Mouse (Mus musculus) CH12.LX (cell line): ENCODE measurements around the gene Rdh9. TPM values are rescaled to one million over a fixed set of nuclear protein-coding genes. Genes with fewer than 3 reads are reported as not detected.

Source experiments
- DNase-seq: peaks from one replicate; pipeline ENCODE4 v3.0.0-alpha.2; 2013; ENCODE audit errors: extremely low read depth
- H3K27ac ChIP-seq: 2 replicates; pipeline ENCODE4 v1.5.1; 2012; ENCODE audit warnings: low read depth, mild to moderate bottlenecking, control low read depth, moderate library complexity; ENCODE audit not compliant: insufficient read depth
- H3K27me3 ChIP-seq: replicated peaks from 2 replicates; pipeline ENCODE3; 2012; ENCODE audit warnings: inconsistent platforms
- H3K36me3 ChIP-seq, 2 experiments: replicated peaks in 1 of 2; 2 replicates each; pipeline versions ENCODE3 to v1.6.1; 2012; ENCODE audit warnings: inconsistent platforms in 1 of 2, low read length in 1 of 2, mild to moderate bottlenecking in 1 of 2, mixed read lengths in 1 of 2, moderate library complexity in 1 of 2; ENCODE audit not compliant: control insufficient read depth in 1 of 2, insufficient read depth in 1 of 2
- H3K4me1 ChIP-seq, 2 experiments: 2 replicates each; pipeline ENCODE4 v1.6.1; 2012; ENCODE audit warnings: inconsistent platforms in 1 of 2, moderate library complexity in 1 of 2; ENCODE audit not compliant: insufficient read depth in 2 of 2, control insufficient read depth in 1 of 2
- H3K4me2 ChIP-seq: 2 replicates; pipeline ENCODE4 v1.6.1; 2012; ENCODE audit warnings: low read depth, mild to moderate bottlenecking, control low read depth; ENCODE audit not compliant: poor library complexity, insufficient read depth, severe bottlenecking
- H3K4me3 ChIP-seq, 3 experiments: fragments of 150-350 bp in 1 of 3; sonication (generic) in 1 of 3; replicated peaks in 1 of 3; 2 replicates each; pipeline versions ENCODE3 to v1.5.1; 2011 to 2012; ENCODE audit warnings: low read depth in 2 of 3, low read length in 2 of 3, mild to moderate bottlenecking in 2 of 3, moderate library complexity in 2 of 3, control low read depth in 1 of 3, improper control_type of control experiment in 1 of 3, inconsistent platforms in 1 of 3, mixed read lengths in 1 of 3; ENCODE audit not compliant: poor library complexity in 1 of 3
- H3K79me2 ChIP-seq: replicated peaks from 2 replicates; pipeline ENCODE4 v1.6.1; 2012; ENCODE audit warnings: mild to moderate bottlenecking, moderate library complexity; ENCODE audit not compliant: control insufficient read depth, poor library complexity, insufficient read depth, severe bottlenecking; ENCODE audit errors: extremely low read depth
- H3K9ac ChIP-seq: 2 replicates; pipeline ENCODE4 v1.6.1; 2012; ENCODE audit warnings: low read depth, mild to moderate bottlenecking, control low read depth, moderate library complexity; ENCODE audit not compliant: insufficient read depth
- H3K9me3 ChIP-seq: replicated peaks from 2 replicates; pipeline ENCODE3; 2012; ENCODE audit warnings: low read length, inconsistent platforms, mixed read lengths
- CHD1 ChIP-seq: IDR thresholded peaks from 2 replicates; pipeline ENCODE4 v1.6.1; 2012; ENCODE audit warnings: low read depth, low read length, improper control_type of control experiment, inconsistent platforms
- CHD2 ChIP-seq: IDR thresholded peaks from 2 replicates; pipeline ENCODE4 v1.6.1; 2011; ENCODE audit warnings: low read length, improper control_type of control experiment
- CTCF ChIP-seq, 2 experiments: IDR thresholded peaks in 1 of 2; conservative IDR thresholded peaks in 1 of 2; 2 replicates each; pipeline ENCODE4 v1.5.1; 2011 to 2012; ENCODE audit warnings: low read depth in 2 of 2, low read length in 2 of 2, improper control_type of control experiment in 1 of 2, inconsistent platforms in 1 of 2, mild to moderate bottlenecking in 1 of 2, moderate library complexity in 1 of 2
- E2F4 ChIP-seq: IDR thresholded peaks from 2 replicates; pipeline ENCODE4 v1.6.1; 2011; ENCODE audit warnings: low read depth, low read length, improper control_type of control experiment; ENCODE audit not compliant: insufficient replicate concordance
- EP300 ChIP-seq: IDR thresholded peaks from 2 replicates; pipeline ENCODE4 v1.6.1; 2011; ENCODE audit warnings: low read length, improper control_type of control experiment
- GABPA ChIP-seq: IDR thresholded peaks from 2 replicates; pipeline ENCODE4 v1.6.1; 2012; ENCODE audit warnings: low read depth, low read length, improper control_type of control experiment, inconsistent platforms; ENCODE audit not compliant: insufficient replicate concordance
- MAFK ChIP-seq: IDR thresholded peaks from 2 replicates; pipeline ENCODE4 v1.6.1; 2011; ENCODE audit warnings: low read length, improper control_type of control experiment; ENCODE audit not compliant: insufficient replicate concordance
- NELFE ChIP-seq: IDR thresholded peaks from 2 replicates; pipeline ENCODE4 v1.6.1; 2011; ENCODE audit warnings: low read depth, low read length, improper control_type of control experiment
- POLR2A ChIP-seq: IDR thresholded peaks from 2 replicates; pipeline ENCODE4 v1.6.1; 2011; ENCODE audit warnings: low read depth, mild to moderate bottlenecking, improper control_type of control experiment, low read length
- RAD21 ChIP-seq: IDR thresholded peaks from 2 replicates; pipeline ENCODE4 v1.6.1; 2011; ENCODE audit warnings: low read depth, mild to moderate bottlenecking, low read length, improper control_type of control experiment, moderate library complexity
- RCOR1 ChIP-seq: conservative IDR thresholded peaks from 2 replicates; pipeline ENCODE4 v1.6.1; 2012; ENCODE audit warnings: low read depth, mild to moderate bottlenecking, inconsistent platforms, low read length, improper control_type of control experiment
- SMC3 ChIP-seq: IDR thresholded peaks from 2 replicates; pipeline ENCODE4 v1.6.1; 2011; ENCODE audit warnings: low read depth, low read length, improper control_type of control experiment
- ZC3H11A ChIP-seq: IDR thresholded peaks from 2 replicates; pipeline ENCODE4 v1.6.1; 2012; ENCODE audit warnings: low read depth, mild to moderate bottlenecking, inconsistent platforms, low read length, improper control_type of control experiment
- dilution Hi-C: fragments of 300-500 bp; cut with MboI; formaldehyde crosslinking; loops from 2 replicates; pipeline ENCODE4 v1.14.3; 2020; ENCODE audit warnings: low sequenced_read_pairs; ENCODE audit not compliant: extremely low pct_unique_long_range_greater_than_20kb, extremely low pct_ligation_motif_present
- in situ Hi-C: fragments of 300-500 bp; cut with MboI; formaldehyde crosslinking; loops from 3 replicates; pipeline ENCODE4 v1.14.3; 2019; ENCODE audit warnings: low sequenced_read_pairs, low pct_ligation_motif_present, low pct_unique_long_range_greater_than_20kb, mixed read lengths
- polyA plus RNA-seq: library from polyadenylated mRNA; unstranded; fragments of >175 nt; gene quantifications from 2 replicates; pipeline ENCODE4 v1.2.1, GENCODE M21; 2012; ENCODE audit warnings: low read depth; ENCODE audit not compliant: insufficient read length
- total RNA-seq, 2 experiments: library from RNA; depleted of rRNA; stranded (reverse); fragments of 300-350 nt in 1 of 2; fragments of >200 nt in 1 of 2; gene quantifications; 2 replicates each; pipeline ENCODE4 v1.2.3; 2012 to 2014

The Rdh9 gene
- total and polyA plus RNA-seq, 3 experiments, result 0.09 TPM; not detected in 2

- dilution Hi-C loops (no loop called here), in situ Hi-C loops (loop anchor here (25.0 kb wide), 1 partner anchor 193 kb away; no protein-coding TSS in a partner anchor)
- Histone ChIP-seq H3K9ac (no peak overlapping the region), H3K4me1 (peaks cover 5 to 29% of the 10 kb centered on the region in 2 experiments; a peak in 2 of 4 replicates), H3K27me3 (no peaks in the 10 kb centered on the region), H3K4me3 (no peak overlapping the region), H3K9me3 (no peaks in the 10 kb centered on the region), H3K27ac (no peak overlapping the region), H3K79me2 (peaks cover 5% of the 10 kb centered on the region; the same call in 1 of the 2 replicates), H3K36me3 (peaks cover 32 to 61% of the 10 kb centered on the region in 2 experiments), H3K4me2 (no peak overlapping the region)
- peak; percentile 51 for DNase-seq
- TF ChIP-seq SMC3 (peak; percentile 18; the same call in 1 of the 2 replicates), CTCF (conservative IDR thresholded peaks at IDR 0.05 in 1 of 2, IDR thresholded peaks at IDR 0.05 in 1 of 2; ENCODE audit: low read depth in 2 of 2, low read length in 2 of 2) (peak; percentile 81 to 85), RAD21 (peak; percentile 15), MAFK (no peak), NELFE (no peak), E2F4 (no peak), POLR2A (no peak)
Measured at GRCm38 (mm10) chr10:127744661-127745060, 31.5 kb upstream of the Rdh9 start.

- in situ Hi-C loops, result loop anchor here (25.0 kb wide), 1 partner anchor 191 kb away; no protein-coding TSS in a partner anchor
- peak; percentile 27 for DNase-seq
- Histone ChIP-seq H3K36me3 (peaks cover 32 to 63% of the 10 kb centered on the region in 2 experiments), H3K27me3 (no peaks in the 10 kb centered on the region), H3K9ac (no peak overlapping the region), H3K4me1 (peaks cover 5 to 20% of the 10 kb centered on the region in 2 experiments; a peak in 2 of 4 replicates), H3K27ac (no peak overlapping the region), H3K9me3 (no peaks in the 10 kb centered on the region), H3K4me2 (no peak overlapping the region), H3K79me2 (no peaks in the 10 kb centered on the region), H3K4me3 (no peak overlapping the region)
- dilution Hi-C loops, result no loop called here
- TF ChIP-seq CHD2, result no peak
- no peak for TF ChIP-seq RCOR1
- no peak for TF ChIP-seq GABPA
- no peak for TF ChIP-seq EP300
Measured at GRCm38 (mm10) chr10:127745886-127746285, 30.3 kb upstream of the Rdh9 start.

GRCm38 (mm10) chr10:127747254-127747653 is 28.9 kb upstream of the Rdh9 start:
- H3K36me3 ChIP-seq, result peaks cover 22 to 52% of the 10 kb centered on the region in 2 experiments
- H3K4me2 ChIP-seq, result no peak overlapping the region
- H3K4me1 ChIP-seq, result peaks cover 5 to 20% of the 10 kb centered on the region in 2 experiments; a peak in 2 of 4 replicates
- no peaks in the 10 kb centered on the region for H3K9me3 ChIP-seq
- no peak overlapping the region for H3K4me3 ChIP-seq
- TF ChIP-seq EP300 (no peak), ZC3H11A (no peak), CHD1 (no peak)
- in situ Hi-C loops (loop anchor here (25.0 kb wide), 1 partner anchor 190 kb away; no protein-coding TSS in a partner anchor), dilution Hi-C loops (no loop called here)
- no peaks in the 10 kb centered on the region for H3K27me3 ChIP-seq
- H3K79me2 ChIP-seq, result no peaks in the 10 kb centered on the region
- no peak overlapping the region for H3K27ac ChIP-seq
- no peak for DNase-seq
- no peak overlapping the region for H3K9ac ChIP-seq
